Mouse (Mus musculus) kidney, postnatal 0 days (tissue): ENCODE data around the gene Npl. TPM values are rescaled to one million over a fixed set of nuclear protein-coding genes. Genes with fewer than 3 reads are reported as not detected.
"Not testable (repeated sequence)": the region's sequence is repeated elsewhere in the genome, so short reads cannot be mapped to it uniquely, and the experiment has no call there.

Experiments
- ATAC-seq: fragments of 200-750 bp; cut with Nextera tagmentation; replicated peaks from 2 replicates; pipeline ENCODE4 v1.8.0; 2017; ENCODE audit warnings: low read depth, moderate number of reproducible peaks, moderate TSS enrichment, moderate library complexity; ENCODE audit not compliant: low FRiP score
- DNase-seq: peaks from one replicate; pipeline ENCODE4 v3.0.0-alpha.2; 2016; ENCODE audit warnings: low spot score
- H3K27ac ChIP-seq: fragments of 300-500 bp; sonication (generic); 2 replicates; pipeline ENCODE4 v1.5.1; 2014; ENCODE audit warnings: mild to moderate bottlenecking
- H3K27me3 ChIP-seq: fragments of 300-500 bp; sonication (generic); 2 replicates; pipeline ENCODE4 v1.6.1; 2014; ENCODE audit warnings: low read length, mixed read lengths; ENCODE audit not compliant: insufficient read depth
- H3K36me3 ChIP-seq: fragments of 300-500 bp; sonication (generic); 2 replicates; pipeline ENCODE4 v1.6.1; 2014; ENCODE audit warnings: low read length, mixed read lengths; ENCODE audit not compliant: insufficient read depth
- H3K4me1 ChIP-seq: fragments of 300-500 bp; sonication (generic); replicated peaks from 2 replicates; pipeline ENCODE4 v1.6.1; 2014; ENCODE audit warnings: antibody characterized with exemption, low read length, mixed read lengths; ENCODE audit not compliant: insufficient read depth
- H3K4me2 ChIP-seq: fragments of 300-500 bp; sonication (generic); 2 replicates; pipeline ENCODE4 v1.6.1; 2014; ENCODE audit warnings: mild to moderate bottlenecking, low read length, moderate library complexity, mixed read lengths
- H3K4me3 ChIP-seq: fragments of 300-500 bp; sonication (generic); replicated peaks from 2 replicates; pipeline ENCODE4 v1.5.1; 2014; ENCODE audit warnings: low read depth, low read length
- H3K9ac ChIP-seq: fragments of 300-500 bp; sonication (generic); 2 replicates; pipeline ENCODE4 v1.6.1; 2014; ENCODE audit warnings: low read depth, low read length
- H3K9me3 ChIP-seq: fragments of 300-500 bp; sonication (generic); replicated peaks from 2 replicates; pipeline ENCODE4 v1.6.1; 2016; ENCODE audit warnings: low read length, inconsistent platforms, mixed read lengths
- CTCF ChIP-seq: IDR thresholded peaks from 2 replicates; pipeline ENCODE4 v1.5.1; 2016; ENCODE audit warnings: antibody characterized with exemption, low read depth, mild to moderate bottlenecking, moderate library complexity
- WGBS: fragments of 180-500 bp; shearing (Covaris S2); extraction: QIAGEN DNeasy Blood & Tissue Kit; methylation state at CpG from one replicate; pipeline ENCODE4 v1.1.7; 2014; 5-methylcytosine and 5-hydroxymethylcytosine counted together
- polyA plus RNA-seq: library from polyadenylated mRNA; unstranded; fragments of >200 nt; fragmentation: Nextera tagmentation; extraction: Ambion mirVana; gene quantifications from 2 replicates; pipeline ENCODE4 v1.2.1, GENCODE M21; 2015

Npl gene
- polyA plus RNA-seq, 1 experiment from 2014 or later: 35.2 TPM

GRCm38 (mm10) chr1:153486767-153487499 is 62.9 kb downstream of the Npl start:
- peaks cover 7% of the 10 kb centered on the region; the same call in 1 of the 2 replicates for H3K4me1 ChIP-seq
- peak overlapping the region; percentile 96 for H3K4me3 ChIP-seq
- no peak for TF ChIP-seq CTCF
- ATAC-seq: peak; percentile 77
- H3K27me3 ChIP-seq: no peaks in the 10 kb centered on the region
- under 1% methylated on average over 63 of the region's 64 CpGs for WGBS
- peak; percentile 71 for DNase-seq
- no peaks in the 10 kb centered on the region for H3K9me3 ChIP-seq
- peak overlapping the region; percentile 97 for H3K9ac ChIP-seq
- H3K4me2 ChIP-seq: peak overlapping the region; percentile 86
- peaks cover 4% of the 10 kb centered on the region; the same call in 1 of the 2 replicates for H3K36me3 ChIP-seq
- peak overlapping the region; percentile 90 for H3K27ac ChIP-seq

DNA sequence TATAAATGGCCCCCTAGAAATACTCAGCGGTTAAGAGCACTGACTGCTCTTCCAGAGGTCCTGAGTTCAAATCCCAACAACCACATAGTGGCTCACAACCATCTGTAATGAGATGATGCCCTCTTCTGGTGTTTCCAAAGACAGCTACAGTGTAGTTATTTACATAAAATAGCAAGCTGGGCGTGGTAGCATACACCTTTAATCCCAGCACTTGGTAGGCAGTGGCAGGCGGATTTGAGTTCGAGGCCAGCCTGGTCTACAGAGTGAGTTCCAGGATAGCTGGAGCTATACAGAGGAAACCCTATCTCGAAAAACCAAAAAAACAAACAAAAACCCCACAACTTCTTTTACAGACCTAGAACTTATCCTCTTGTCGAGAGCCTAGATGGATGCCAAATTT is 63.7 kb downstream of the Npl start:
- 5% methylated on average over 6 of the region's 6 CpGs for WGBS

GRCm38 (mm10) chr1:153485201-153485796 is 64.5 kb downstream of the Npl start:
- DNase-seq (no peak), ATAC-seq (no peak)
- H3K4me2 ChIP-seq: peak overlapping the region; percentile 86

More for the DNA sequence above, 63.7 kb downstream of the Npl start:
- H3K27ac ChIP-seq, H3K36me3 ChIP-seq, DNase-seq, ATAC-seq, H3K9me3 ChIP-seq, H3K4me1 ChIP-seq, H3K27me3 ChIP-seq: not testable (repeated sequence)
- Histone ChIP-seq H3K4me3 (peak overlapping the region; percentile 96), H3K9ac (peak overlapping the region; percentile 97), H3K4me2 (peak overlapping the region; percentile 86)

GRCm38 (mm10) chr1:153481025-153481412 is 68.8 kb downstream of the Npl start:
- Histone ChIP-seq H3K4me1 (peaks cover 7% of the 10 kb centered on the region; the same call in 1 of the 2 replicates), H3K27me3 (no peaks in the 10 kb centered on the region), H3K27ac (no peak overlapping the region), H3K36me3 (peaks cover 44% of the 10 kb centered on the region), H3K9ac (no peak overlapping the region), H3K4me3 (no peak overlapping the region), H3K9me3 (no peaks in the 10 kb centered on the region), H3K4me2 (no peak overlapping the region)
- 87% methylated on average over 1 of the region's 1 CpGs for WGBS
- ATAC-seq: no peak
- DNase-seq: no peak
- no peak for TF ChIP-seq CTCF

More at GRCm38 (mm10) chr1:153485201-153485796, 64.5 kb downstream of the Npl start:
- no peaks in the 10 kb centered on the region for H3K27me3 ChIP-seq
- H3K4me1 ChIP-seq: peaks cover 7% of the 10 kb centered on the region; the same call in 1 of the 2 replicates
- WGBS: 26% methylated on average over 2 of the region's 2 CpGs
- peak overlapping the region; percentile 40; the same call in 1 of the 2 replicates for H3K9ac ChIP-seq
- no peaks in the 10 kb centered on the region for H3K9me3 ChIP-seq
- H3K36me3 ChIP-seq: peaks cover 14% of the 10 kb centered on the region; the same call in 1 of the 2 replicates
- TF ChIP-seq CTCF: no peak
- H3K27ac ChIP-seq: no peak overlapping the region
- H3K4me3 ChIP-seq: peak overlapping the region; percentile 96

GRCm38 (mm10) chr1:153480386-153481024 is 69.3 kb downstream of the Npl start:
- no peaks in the 10 kb centered on the region for H3K27me3 ChIP-seq
- no peaks in the 10 kb centered on the region for H3K9me3 ChIP-seq
- peak; percentile 65; the same call in 1 of the 2 replicates for ATAC-seq
- H3K36me3 ChIP-seq: peaks cover 46% of the 10 kb centered on the region
- H3K27ac ChIP-seq: no peak overlapping the region
- WGBS: 43% methylated on average over 1 of the region's 1 CpGs
- H3K4me1 ChIP-seq: peaks cover 7% of the 10 kb centered on the region; the same call in 1 of the 2 replicates
- DNase-seq: peak; percentile 78
- no peak overlapping the region for H3K4me2 ChIP-seq
- H3K4me3 ChIP-seq: no peak overlapping the region
- TF ChIP-seq CTCF: peak; percentile 91
- no peak overlapping the region for H3K9ac ChIP-seq

DNA sequence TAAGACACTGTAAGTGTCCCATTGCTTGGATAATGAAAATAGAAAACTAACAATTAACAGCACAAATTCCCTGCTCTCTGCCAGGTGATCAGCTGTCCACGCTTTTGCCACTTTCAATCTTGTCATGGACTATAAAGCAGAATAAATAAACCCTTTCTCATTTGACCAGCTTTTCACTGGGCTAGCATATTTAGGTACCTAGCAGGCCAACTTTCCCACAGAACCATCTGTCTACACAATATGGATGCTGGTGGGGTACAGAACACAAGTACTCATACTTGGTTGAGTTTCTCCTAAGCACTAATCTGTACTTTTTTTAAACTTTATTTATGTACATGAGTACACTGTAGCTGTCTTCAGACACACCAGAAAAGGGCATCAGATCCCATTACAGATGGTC is 70.5 kb downstream of the Npl start:
- Histone ChIP-seq H3K9ac (no peak overlapping the region), H3K4me3 (no peak overlapping the region), H3K4me2 (no peak overlapping the region), H3K36me3 (peaks cover 52% of the 10 kb centered on the region), H3K4me1 (peaks cover 3% of the 10 kb centered on the region; the same call in 1 of the 2 replicates), H3K27ac (no peak overlapping the region), H3K9me3 (no peaks in the 10 kb centered on the region), H3K27me3 (no peaks in the 10 kb centered on the region)
- no peak for ATAC-seq
- TF ChIP-seq CTCF: no peak
- WGBS: 56% methylated on average over 1 of the region's 1 CpGs
- DNase-seq: no peak
